ENCODE assay signal across 26 mouse cellular contexts in genomic region chr19:16992151-16992550, GRCm38 (mm10). TPM values are rescaled to one million over a fixed set of nuclear protein-coding genes. Genes with fewer than 3 reads are reported as not detected.
DNase-seq lines count a peak whose midpoint lies in the region; ATAC-seq and TF ChIP-seq lines count a peak whose summit lies in the region.
"Had no signal": no experiment of that assay in that cellular context is flagged by ENCODE, and none has a peak within 500 bp of the region (broad histone marks: within the 10 kb centered on the region; RNA-seq: fewer than 3 reads in every experiment).

No protein-coding gene starts in this region.

- H3K27me3 ChIP-seq in liver, embryonic 12.5 days (replicated peaks), result no peaks in the 10 kb centered on the region
- no peaks in the 10 kb centered on the region for H3K27me3 ChIP-seq in liver, postnatal 0 days (ENCODE audit: insufficient read depth, low read length)
- H3K27me3 ChIP-seq in forebrain, embryonic 13.5 days, result no peaks in the 10 kb centered on the region
- H3K27me3 ChIP-seq: CH12.LX; forebrain, embryonic 15.5 days; hindbrain, embryonic 12.5 days; intestine, embryonic 15.5 days had no signal

- peak overlapping the region; percentile 33 for H3K4me2 ChIP-seq in liver, embryonic 12.5 days
- no peak overlapping the region for H3K4me2 ChIP-seq in liver, postnatal 0 days (ENCODE audit: low read depth, low read length)
- no peak overlapping the region for H3K4me2 ChIP-seq in forebrain, embryonic 13.5 days
- H3K4me2 ChIP-seq: forebrain, embryonic 15.5 days; hindbrain, embryonic 12.5 days; intestine, embryonic 15.5 days; lung, embryonic 14.5 days had no signal

- H3K4me1 ChIP-seq in liver, embryonic 12.5 days, result peaks cover 27% of the 10 kb centered on the region
- no peaks in the 10 kb centered on the region for H3K4me1 ChIP-seq in liver, postnatal 0 days (ENCODE audit: insufficient read depth)
- no peaks in the 10 kb centered on the region for H3K4me1 ChIP-seq in forebrain, embryonic 13.5 days
- H3K4me1 ChIP-seq: forebrain, embryonic 15.5 days; hindbrain, embryonic 12.5 days; intestine, embryonic 15.5 days had no signal

- no peaks in the 10 kb centered on the region for H3K9me3 ChIP-seq in liver, embryonic 12.5 days (replicated peaks)
- H3K9me3 ChIP-seq in liver, postnatal 0 days (ENCODE audit: low read length), result no peaks in the 10 kb centered on the region
- no peaks in the 10 kb centered on the region for H3K9me3 ChIP-seq in forebrain, embryonic 13.5 days (replicated peaks)
- H3K9me3 ChIP-seq: forebrain, embryonic 15.5 days; hindbrain, embryonic 12.5 days; intestine, embryonic 15.5 days had no signal

- H3K4me3 ChIP-seq in liver, embryonic 12.5 days, result no peak overlapping the region
- no peak overlapping the region for H3K4me3 ChIP-seq in liver, postnatal 0 days (ENCODE audit: low read depth, low read length)
- H3K4me3 ChIP-seq in forebrain, embryonic 13.5 days, result no peak overlapping the region
- H3K4me3 ChIP-seq: forebrain, embryonic 15.5 days; gastrocnemius, adult 2 months; hindbrain, embryonic 12.5 days; intestine, embryonic 15.5 days had no signal

- 15% methylated on average over 4 of the region's 4 CpGs for WGBS in liver, embryonic 12.5 days (ENCODE audit: insufficient replicate concordance)
- 45% methylated on average over 4 of the region's 4 CpGs for WGBS in liver, postnatal 0 days (ENCODE audit: insufficient replicate concordance)
- WGBS in forebrain, embryonic 13.5 days, result 92% methylated on average over 4 of the region's 4 CpGs

- H3K9ac ChIP-seq in liver, embryonic 12.5 days, result no peak overlapping the region
- H3K9ac ChIP-seq in liver, postnatal 0 days (replicated peaks), result no peak overlapping the region
- H3K9ac ChIP-seq in forebrain, embryonic 13.5 days, result no peak overlapping the region
- H3K9ac ChIP-seq: forebrain, embryonic 15.5 days; hindbrain, embryonic 12.5 days; intestine, embryonic 15.5 days; lung, embryonic 14.5 days had no signal

- no peak for TF ChIP-seq CTCF in liver, postnatal 0 days (IDR thresholded peaks at IDR 0.05; ENCODE audit: low read depth)

- peak overlapping the region; percentile 68 for H3K27ac ChIP-seq in liver, embryonic 12.5 days
- H3K27ac ChIP-seq in liver, postnatal 0 days (ENCODE audit: low read depth), result no peak overlapping the region
- no peak overlapping the region for H3K27ac ChIP-seq in forebrain, embryonic 13.5 days
- H3K27ac ChIP-seq: forebrain, embryonic 15.5 days; gastrocnemius, adult 2 months; hindbrain, embryonic 12.5 days; hindbrain, postnatal 0 days; intestine, embryonic 15.5 days had no signal

- peak; percentile 8 for DNase-seq in MEL-GATA-1-ER (ENCODE audit: extremely low read depth, low read depth)
- peak; percentile 37 for DNase-seq in c-Kit-positive CD71-positive TER-119-positive erythroid progenitor cells, embryonic 14.5 days (ENCODE audit: low spot score)
- DNase-seq in liver, postnatal 0 days, result no peak
- DNase-seq in cerebellum, postnatal 4 days (ENCODE audit: low spot score in 2 of 2), result no peak
- DNase-seq in spleen, postnatal 4 days (ENCODE audit: low spot score in 2 of 2), result no peak
- DNase-seq: adrenal gland, adult 8-10 months; cerebellum, adult 2 months; cerebellum, postnatal 14 days; gastrocnemius, adult 2 months; gastrocnemius, postnatal 36 days; kidney, adult 2 months; kidney, postnatal 36 days; left cerebral cortex, postnatal 4 days; lung, embryonic 14.5 days; lung, postnatal 14 days; midbrain, embryonic 14.5 days; right cerebral cortex, adult 18-20 months; thymus, adult 2 months; thymus, postnatal 36 days had no signal

- TF ChIP-seq EP300 in liver, postnatal 0 days (IDR thresholded peaks at IDR 0.05; ENCODE audit: low read depth), result peak; percentile 92

- H3K36me3 ChIP-seq in liver, embryonic 12.5 days, result no peaks in the 10 kb centered on the region
- H3K36me3 ChIP-seq in liver, postnatal 0 days (replicated peaks; ENCODE audit: insufficient read depth, low read length), result no peaks in the 10 kb centered on the region
- H3K36me3 ChIP-seq in forebrain, embryonic 13.5 days (ENCODE audit: poor library complexity, severe bottlenecking), result no peaks in the 10 kb centered on the region
- H3K36me3 ChIP-seq: forebrain, embryonic 15.5 days; hindbrain, embryonic 12.5 days; intestine, embryonic 15.5 days had no signal

- ATAC-seq in liver, embryonic 12.5 days, result peak; percentile 93
- ATAC-seq in liver, postnatal 0 days, result peak; percentile 85
- no peak for ATAC-seq in forebrain, embryonic 13.5 days
- ATAC-seq: forebrain, embryonic 15.5 days; hindbrain, postnatal 0 days; intestine, embryonic 15.5 days had no signal

RNA-seq across cellular contexts. Expression of gene Prune2, which starts 36.2 kb away (rescaled TPM):
- 0.95 and 0.96 TPM in 2 replicates for polyA plus RNA-seq in liver, embryonic 12.5 days (2016; fragmentation: Nextera tagmentation; extraction: Ambion mirVana)
- polyA plus RNA-seq in liver, postnatal 0 days (2015; fragmentation: Nextera tagmentation; extraction: Ambion mirVana), result 0.67 and 0.72 TPM in 2 replicates
- 2.0 and 2.2 TPM in 2 replicates for polyA plus RNA-seq in forebrain, embryonic 13.5 days (2015; fragmentation: Nextera tagmentation; extraction: Ambion mirVana)

Comparison
In these comparisons a context has a peak if more than half of its experiments do, and no peak if none do; other contexts are left out.
1. DNase-seq: peak in MEL-GATA-1-ER (single experiment) and c-Kit-positive CD71-positive TER-119-positive erythroid progenitor cells, embryonic 14.5 days (single experiment); none in liver, postnatal 0 days (single experiment), cerebellum, postnatal 4 days (0 of 2) and spleen, postnatal 4 days (0 of 2).